Mouse (Mus musculus): Measurements from ENCODE around the gene Zfp174.

DNA sequence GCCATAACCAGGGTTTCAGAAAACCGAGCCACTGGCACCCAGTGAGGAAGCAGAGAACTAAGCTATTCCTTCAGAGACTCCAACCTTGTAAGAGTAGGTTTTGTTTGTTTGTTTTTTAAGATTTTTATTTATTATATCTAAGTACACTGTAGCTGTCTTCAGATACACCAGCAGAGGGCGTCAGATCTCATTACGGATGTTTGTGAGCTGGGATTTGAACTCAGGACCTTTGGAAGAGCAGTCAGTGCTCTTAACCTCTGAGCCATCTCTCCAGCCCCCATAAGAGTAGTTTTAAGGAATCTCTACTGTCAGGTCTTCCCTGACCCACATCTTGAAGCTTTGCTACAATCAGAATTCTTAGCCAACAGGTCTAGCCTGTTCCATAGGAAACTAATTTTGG is 1.3 kb downstream of the Zfp174 start:
- TF ChIP-seq CTCF (IDR thresholded peaks at IDR 0.05; ENCODE audit: borderline replicate concordance, insufficient read depth, low read length): no peak
- no peak for TF ChIP-seq POLR2A (IDR thresholded peaks at IDR 0.05; ENCODE audit: low read depth, low read length)
